Mouse (Mus musculus) lung, postnatal 0 days (tissue): ENCODE data around the gene Lmtk2. TPM values are rescaled to one million over a fixed set of nuclear protein-coding genes. Genes with fewer than 3 reads are reported as not detected.

Source experiments
- ATAC-seq: fragments of 200-750 bp; cut with Nextera tagmentation; 2 replicates; pipeline ENCODE4 v1.8.0; 2017; ENCODE audit warnings: moderate library complexity
- DNase-seq: peaks from one replicate; pipeline ENCODE4 v3.0.0-alpha.2; 2016; ENCODE audit warnings: low spot score
- H3K27ac ChIP-seq: fragments of 300-500 bp; sonication (generic); 2 replicates; pipeline ENCODE4 v1.5.1; 2014; ENCODE audit warnings: antibody characterized with exemption, mild to moderate bottlenecking, low read length, mixed read lengths
- H3K27me3 ChIP-seq: fragments of 300-500 bp; sonication (generic); replicated peaks from 2 replicates; pipeline ENCODE4 v1.6.1; 2014; ENCODE audit warnings: low read length, mixed read lengths; ENCODE audit not compliant: insufficient read depth
- H3K36me3 ChIP-seq: fragments of 300-500 bp; sonication (generic); 2 replicates; pipeline ENCODE4 v1.6.1; 2014; ENCODE audit warnings: low read length, mixed read lengths; ENCODE audit not compliant: insufficient read depth
- H3K4me1 ChIP-seq: fragments of 300-500 bp; sonication (generic); 2 replicates; pipeline ENCODE4 v1.6.1; 2014; ENCODE audit warnings: antibody characterized with exemption, low read depth, low read length, mixed read lengths; ENCODE audit not compliant: insufficient read depth
- H3K4me2 ChIP-seq: fragments of 300-500 bp; sonication (generic); replicated peaks from 2 replicates; pipeline ENCODE4 v1.6.1; 2014; ENCODE audit warnings: low read depth, mild to moderate bottlenecking, low read length, moderate library complexity, mixed read lengths
- H3K4me3 ChIP-seq: fragments of 300-500 bp; sonication (generic); 2 replicates; pipeline ENCODE4 v1.5.1; 2014; ENCODE audit warnings: low read depth, low read length
- H3K9ac ChIP-seq: fragments of 300-500 bp; sonication (generic); replicated peaks from 2 replicates; pipeline ENCODE4 v1.6.1; 2014; ENCODE audit warnings: low read depth, mild to moderate bottlenecking
- H3K9me3 ChIP-seq: fragments of 300-500 bp; sonication (generic); 2 replicates; pipeline ENCODE4 v1.6.1; 2016; ENCODE audit warnings: low read length, mixed read lengths
- CTCF ChIP-seq: IDR thresholded peaks from 2 replicates; pipeline ENCODE4 v1.5.1; 2016; ENCODE audit warnings: antibody characterized with exemption, mild to moderate bottlenecking
- EP300 ChIP-seq: IDR thresholded peaks from 2 replicates; pipeline ENCODE4 v1.6.1; 2016; ENCODE audit warnings: antibody characterized with exemption, mild to moderate bottlenecking, control low read depth
- WGBS: fragments of 180-500 bp; shearing (Covaris S2); extraction: QIAGEN DNeasy Blood & Tissue Kit; methylation state at CpG from one replicate; pipeline ENCODE4 v1.1.7; 2014; 5-methylcytosine and 5-hydroxymethylcytosine counted together
- polyA plus RNA-seq: library from polyadenylated mRNA; unstranded; fragments of >200 nt; fragmentation: Nextera tagmentation; extraction: Ambion mirVana; gene quantifications from 2 replicates; pipeline ENCODE4 v1.2.1, GENCODE M21; 2015

The Lmtk2 gene
- polyA plus RNA-seq, 1 experiment from 2014 or later, result 4.5 TPM

DNA sequence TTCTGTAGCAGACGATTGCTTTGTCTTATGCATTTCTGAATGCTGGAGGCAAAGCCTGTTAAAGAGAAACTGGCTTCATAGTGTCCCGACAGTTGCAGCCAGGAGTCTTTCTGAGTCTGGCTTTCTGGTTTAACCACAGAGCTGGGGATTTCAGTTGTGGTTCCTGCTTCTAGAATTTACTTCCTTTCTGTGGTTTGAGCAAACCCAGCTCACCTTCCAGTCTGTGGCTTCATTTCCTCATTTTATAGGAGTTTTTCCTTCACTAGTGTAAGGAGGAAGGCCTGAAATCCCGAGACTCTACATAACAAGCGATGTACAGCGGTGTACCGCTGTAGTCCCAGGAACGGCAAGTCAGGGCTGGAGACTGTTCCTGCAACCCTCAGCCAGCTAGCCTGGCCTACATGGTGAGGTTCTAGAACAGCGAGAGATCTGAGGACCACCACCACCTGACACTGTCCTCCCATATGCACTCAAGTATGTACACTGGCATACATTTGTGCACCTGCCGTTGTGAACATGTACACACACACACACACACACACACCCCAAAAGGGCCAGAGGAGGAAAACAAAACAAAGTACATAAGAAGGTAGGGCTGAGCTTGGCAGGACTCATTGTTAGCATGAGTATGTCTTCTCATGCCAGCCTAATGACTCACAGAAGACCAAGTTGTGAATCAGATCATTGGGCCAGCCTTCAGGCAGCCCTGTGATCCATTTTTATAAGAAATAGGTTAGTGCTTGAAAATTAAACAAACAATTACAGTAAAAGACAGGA is 25.9 kb downstream of the Lmtk2 start:
- DNase-seq, result peak; percentile 59
- Histone ChIP-seq H3K4me2 (no peak overlapping the region), H3K36me3 (no peaks in the 10 kb centered on the region), H3K27me3 (no peaks in the 10 kb centered on the region), H3K4me1 (no peaks in the 10 kb centered on the region), H3K9ac (no peak overlapping the region), H3K9me3 (no peaks in the 10 kb centered on the region), H3K4me3 (no peak overlapping the region), H3K27ac (peak overlapping the region; percentile 26; the same call in 1 of the 2 replicates)
- ATAC-seq, result peak; percentile 77
- 77% methylated on average over 9 of the region's 9 CpGs for WGBS
- TF ChIP-seq CTCF (no peak), EP300 (no peak)

GRCm38 (mm10) chr5:144143531-144143930 is 43.3 kb downstream of the Lmtk2 start:
- TF ChIP-seq EP300 (no peak), CTCF (peak; percentile 60)
- no peak for ATAC-seq
- Histone ChIP-seq H3K9me3 (no peaks in the 10 kb centered on the region), H3K9ac (no peak overlapping the region), H3K4me2 (no peak overlapping the region), H3K4me1 (no peaks in the 10 kb centered on the region), H3K27me3 (no peaks in the 10 kb centered on the region), H3K36me3 (peaks cover under 1% of the 10 kb centered on the region; the same call in 1 of the 2 replicates), H3K27ac (no peak overlapping the region), H3K4me3 (no peak overlapping the region)
- no peak for DNase-seq
- WGBS, result 92% methylated on average over 5 of the region's 5 CpGs

- no peaks in the 10 kb centered on the region for H3K27me3 ChIP-seq
- no peak overlapping the region; the same call in 1 of the 2 replicates for H3K27ac ChIP-seq
- peaks cover 6% of the 10 kb centered on the region; the same call in 1 of the 2 replicates for H3K36me3 ChIP-seq
- H3K9me3 ChIP-seq, result no peaks in the 10 kb centered on the region
- H3K4me2 ChIP-seq, result no peak overlapping the region
- peaks cover 5% of the 10 kb centered on the region; the same call in 1 of the 2 replicates for H3K4me1 ChIP-seq
- TF ChIP-seq CTCF, result no peak
- peak; percentile 91 for TF ChIP-seq EP300
- H3K9ac ChIP-seq, result no peak overlapping the region
- no peak overlapping the region for H3K4me3 ChIP-seq
- ATAC-seq (no peak), DNase-seq (peak; percentile 49)
Measured at GRCm38 (mm10) chr5:144146898-144147297, 46.7 kb downstream of the Lmtk2 start.

GRCm38 (mm10) chr5:144149530-144149929 is 49.3 kb downstream of the Lmtk2 start:
- ATAC-seq (no peak), DNase-seq (no peak)
- no peaks in the 10 kb centered on the region for H3K9me3 ChIP-seq
- peaks cover 6% of the 10 kb centered on the region; the same call in 1 of the 2 replicates for H3K36me3 ChIP-seq
- TF ChIP-seq EP300 (no peak), CTCF (no peak)
- no peak overlapping the region for H3K4me3 ChIP-seq
- 96% methylated on average over 4 of the region's 4 CpGs for WGBS
- H3K27ac ChIP-seq, result no peak overlapping the region
- no peaks in the 10 kb centered on the region for H3K27me3 ChIP-seq
- no peak overlapping the region for H3K4me2 ChIP-seq
- H3K9ac ChIP-seq, result no peak overlapping the region
- H3K4me1 ChIP-seq, result peaks cover 5% of the 10 kb centered on the region; the same call in 1 of the 2 replicates

GRCm38 (mm10) chr5:144151270-144151669 is 51.0 kb downstream of the Lmtk2 start:
- WGBS, result 63% methylated on average over 4 of the region's 4 CpGs
- peak overlapping the region; percentile 72 for H3K27ac ChIP-seq

DNA sequence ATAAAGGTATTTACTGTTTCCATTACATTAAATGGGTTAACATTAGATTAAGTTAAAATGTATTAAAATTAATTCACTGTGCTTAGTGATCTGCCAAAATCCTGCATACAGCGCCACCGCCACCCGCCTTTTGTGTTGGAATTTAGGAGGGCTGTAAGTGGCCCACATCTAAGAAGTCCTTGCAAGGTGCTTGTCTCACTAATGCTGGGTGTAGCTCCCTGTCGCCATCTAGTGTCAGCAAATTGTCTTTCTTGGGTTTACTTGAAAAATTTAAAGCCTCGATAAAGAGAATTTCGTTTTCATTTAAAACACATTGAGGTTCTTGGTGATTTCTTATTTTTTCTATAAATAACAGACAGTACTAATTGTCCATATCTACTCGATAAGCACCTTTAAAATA is 54.3 kb downstream of the Lmtk2 start:
- Histone ChIP-seq H3K9ac (no peak overlapping the region), H3K4me1 (peaks cover 5% of the 10 kb centered on the region; the same call in 1 of the 2 replicates), H3K27me3 (no peaks in the 10 kb centered on the region), H3K4me3 (no peak overlapping the region), H3K4me2 (no peak overlapping the region), H3K27ac (no peak overlapping the region), H3K36me3 (no peaks in the 10 kb centered on the region), H3K9me3 (no peaks in the 10 kb centered on the region)
- WGBS, result 22% methylated on average over 7 of the region's 7 CpGs
- ATAC-seq (no peak), DNase-seq (peak; percentile 75)
- peak; percentile 85 for TF ChIP-seq CTCF
- no peak for TF ChIP-seq EP300

More at GRCm38 (mm10) chr5:144151270-144151669, 51.0 kb downstream of the Lmtk2 start:
- peak; percentile 84 for DNase-seq
- peak; percentile 94 for ATAC-seq
- Histone ChIP-seq H3K36me3 (0 out of 2 replicates have a peak, but pooled peaks cover 6% of the 10 kb centered on the region), H3K4me2 (no peak overlapping the region), H3K4me1 (peaks cover 5% of the 10 kb centered on the region; the same call in 1 of the 2 replicates), H3K9me3 (no peaks in the 10 kb centered on the region), H3K4me3 (no peak overlapping the region), H3K27me3 (no peaks in the 10 kb centered on the region), H3K9ac (no peak overlapping the region)
- TF ChIP-seq EP300, result peak; percentile 98
- no peak for TF ChIP-seq CTCF
